Mouse (Mus musculus): ENCODE results near the gene Fam208a.

Gene Fam208a

GRCm38 (mm10) chr14:27428573-27428972 is at the start of gene Fam208a:
Gene Fam208a, plus strand, starts transcription at chr14:27428834.
- peak; percentile 84 to 94 for DNase-seq (ENCODE audit: low spot score in 2 of 2)

DNA sequence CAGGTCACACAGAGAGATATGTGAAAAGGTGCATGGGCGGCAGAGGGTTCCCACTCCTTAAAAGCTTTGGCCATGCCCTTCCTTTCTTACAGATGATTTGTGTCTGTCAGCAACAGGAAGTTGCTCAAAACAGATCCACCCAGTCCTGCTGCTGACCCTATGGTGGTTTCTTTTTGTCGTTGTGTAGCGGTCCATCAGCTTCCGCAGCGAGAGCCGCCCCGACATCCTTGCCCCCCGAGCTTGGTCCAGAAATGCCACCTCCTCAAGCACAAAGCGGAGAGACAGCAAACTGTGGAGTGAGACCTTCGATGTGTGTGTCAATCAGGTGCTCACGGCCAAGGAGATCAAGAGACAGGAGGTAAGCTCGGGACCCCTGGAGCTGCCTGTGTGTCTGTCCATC is 49.2 kb upstream of the Fam208a start:
- DNase-seq (ENCODE audit: low spot score in 2 of 2), result no peak

DNA sequence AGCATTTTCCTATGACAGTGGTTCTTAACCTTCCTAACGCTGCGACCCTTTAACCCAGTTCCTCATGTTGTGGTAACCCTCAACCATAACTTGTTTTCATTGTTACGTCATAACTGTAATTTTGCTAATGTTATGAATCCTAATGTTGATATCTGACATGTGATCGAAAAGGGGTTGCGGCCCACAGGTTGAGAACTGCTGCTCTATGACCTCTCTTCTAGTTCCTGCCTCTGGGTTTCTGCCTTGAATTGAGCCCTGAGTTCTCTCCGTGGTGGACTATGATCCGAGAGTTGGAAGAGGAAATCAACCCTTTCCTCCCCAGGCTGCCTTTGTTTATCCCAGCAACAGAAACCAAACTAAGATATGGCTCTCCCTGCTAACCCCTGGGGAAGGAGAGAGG is 47.2 kb upstream of the Fam208a start:
- no peak for DNase-seq (ENCODE audit: low spot score in 2 of 2)

DNA sequence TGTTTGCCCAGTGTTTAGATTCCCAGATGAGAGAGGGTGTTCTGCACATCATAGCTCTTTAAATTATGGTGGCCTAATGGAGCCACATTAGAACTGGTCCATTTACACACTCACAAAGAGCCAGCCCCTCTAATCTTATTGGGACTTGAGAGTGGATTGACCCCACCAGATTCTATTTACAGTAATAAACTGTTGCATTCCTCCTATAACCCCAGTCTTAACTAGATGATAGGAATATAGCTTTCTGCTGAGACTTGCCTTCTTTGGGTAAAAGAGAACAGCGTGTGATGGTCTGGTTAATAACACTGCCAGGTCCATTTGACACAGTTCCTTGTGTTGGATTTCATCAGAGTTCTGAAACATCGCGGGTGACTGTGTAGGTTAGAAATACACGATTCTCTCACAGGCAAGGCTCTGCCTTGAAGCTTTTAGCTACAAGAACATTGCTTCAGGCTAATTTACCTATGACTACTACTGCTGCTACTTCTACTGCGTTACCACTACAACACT is 45.3 kb upstream of the Fam208a start:
- no peak for DNase-seq (ENCODE audit: low spot score in 2 of 2)

- DNase-seq (ENCODE audit: low spot score in 2 of 2), result no peak
Observed at GRCm38 (mm10) chr14:27384143-27384542, 44.5 kb upstream of the Fam208a start.

GRCm38 (mm10) chr14:27388616-27389015 is 40.0 kb upstream of the Fam208a start:
- no peak for DNase-seq (ENCODE audit: low spot score in 2 of 2)

- DNase-seq (ENCODE audit: low spot score in 2 of 2), result no peak
Observed at GRCm38 (mm10) chr14:27389722-27390121, 38.9 kb upstream of the Fam208a start.

DNA sequence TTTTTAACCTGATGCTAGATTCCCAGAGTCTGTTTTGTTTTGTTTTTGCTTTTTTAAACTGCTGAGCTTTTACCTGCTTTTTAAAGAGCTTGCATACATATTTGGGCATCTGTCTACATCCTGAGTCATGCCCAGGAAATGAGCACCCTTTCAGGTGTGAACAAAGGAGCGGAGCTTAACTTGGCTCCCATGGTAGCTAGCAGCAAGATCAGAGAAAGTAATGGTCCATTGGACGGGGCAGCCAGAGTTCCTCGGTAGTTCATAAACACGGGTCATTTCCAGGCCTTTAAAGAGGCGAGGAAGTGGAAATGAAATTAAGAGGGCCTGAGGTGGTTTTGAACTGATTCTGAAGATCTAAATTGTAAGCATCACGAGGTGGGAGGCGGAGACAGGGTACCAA is 38.0 kb upstream of the Fam208a start:
- DNase-seq (ENCODE audit: low spot score in 2 of 2), result no peak

- no peak for DNase-seq (ENCODE audit: low spot score in 2 of 2)
Observed at GRCm38 (mm10) chr14:27391776-27392308, 36.8 kb upstream of the Fam208a start.

DNA sequence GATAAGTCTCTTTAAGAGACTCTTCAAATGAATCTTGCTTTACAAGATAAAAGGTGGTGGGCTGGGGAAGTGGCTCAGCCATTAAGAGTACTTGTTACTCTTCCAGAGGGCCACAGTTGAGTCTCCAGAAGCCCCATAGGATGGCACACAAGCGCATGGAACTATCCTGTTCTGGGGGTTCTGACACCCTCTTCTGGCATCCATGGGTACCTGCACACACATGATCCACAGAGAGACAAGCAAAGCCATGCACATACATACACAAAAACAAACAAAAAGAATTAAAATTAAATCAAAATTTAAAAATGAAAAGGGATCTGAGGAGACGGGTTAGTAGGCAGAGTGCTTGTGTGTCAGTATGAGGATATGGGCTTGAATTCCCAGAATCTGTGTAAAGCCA is 36.0 kb upstream of the Fam208a start:
- DNase-seq (ENCODE audit: low spot score in 2 of 2), result no peak

GRCm38 (mm10) chr14:27393806-27394205 is 34.8 kb upstream of the Fam208a start:
- DNase-seq (ENCODE audit: low spot score in 2 of 2), result no peak

GRCm38 (mm10) chr14:27396424-27396823 is 32.2 kb upstream of the Fam208a start:
- no peak for DNase-seq (ENCODE audit: low spot score in 2 of 2)

DNA sequence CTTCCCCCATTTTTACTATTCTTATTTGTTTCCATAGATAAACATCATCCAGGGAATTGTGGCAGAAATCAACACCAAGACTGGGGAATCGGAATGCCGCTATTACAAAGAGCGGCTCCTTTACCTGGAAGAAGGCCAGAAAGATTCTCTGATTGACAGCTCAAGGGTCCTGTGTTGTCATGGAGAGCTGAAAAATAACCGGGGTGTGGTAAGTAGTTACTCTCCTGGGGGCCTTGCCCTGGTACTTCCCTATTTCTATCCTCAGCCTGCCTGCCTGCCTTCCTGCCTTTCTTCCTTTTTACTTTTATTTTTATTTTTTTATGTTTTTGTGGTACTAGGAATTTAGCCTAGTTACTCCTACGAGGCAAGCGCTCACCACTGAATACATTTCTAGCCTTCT is 31.1 kb upstream of the Fam208a start:
- DNase-seq (ENCODE audit: low spot score in 2 of 2), result no peak

DNA sequence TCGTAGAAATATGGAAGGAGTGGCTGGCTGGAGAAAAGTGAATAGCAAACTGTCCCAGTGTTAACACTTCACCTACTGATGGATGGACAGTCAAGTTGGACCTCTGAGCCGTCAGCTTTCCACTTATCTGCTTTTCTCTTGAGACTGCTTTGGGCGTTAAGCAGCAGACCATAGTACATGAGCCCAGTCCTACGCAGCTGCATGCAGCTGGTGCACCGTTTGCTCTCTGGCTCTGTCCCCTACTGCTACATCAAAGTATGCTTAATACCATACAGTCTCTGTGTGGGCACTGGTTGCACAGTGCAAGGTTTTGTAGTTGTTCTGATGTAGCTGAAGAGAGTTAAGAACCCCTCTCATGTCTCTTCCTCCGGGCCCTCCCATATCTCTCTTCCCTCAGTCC is 28.1 kb upstream of the Fam208a start:
- DNase-seq (ENCODE audit: low spot score in 2 of 2), result no peak

DNA sequence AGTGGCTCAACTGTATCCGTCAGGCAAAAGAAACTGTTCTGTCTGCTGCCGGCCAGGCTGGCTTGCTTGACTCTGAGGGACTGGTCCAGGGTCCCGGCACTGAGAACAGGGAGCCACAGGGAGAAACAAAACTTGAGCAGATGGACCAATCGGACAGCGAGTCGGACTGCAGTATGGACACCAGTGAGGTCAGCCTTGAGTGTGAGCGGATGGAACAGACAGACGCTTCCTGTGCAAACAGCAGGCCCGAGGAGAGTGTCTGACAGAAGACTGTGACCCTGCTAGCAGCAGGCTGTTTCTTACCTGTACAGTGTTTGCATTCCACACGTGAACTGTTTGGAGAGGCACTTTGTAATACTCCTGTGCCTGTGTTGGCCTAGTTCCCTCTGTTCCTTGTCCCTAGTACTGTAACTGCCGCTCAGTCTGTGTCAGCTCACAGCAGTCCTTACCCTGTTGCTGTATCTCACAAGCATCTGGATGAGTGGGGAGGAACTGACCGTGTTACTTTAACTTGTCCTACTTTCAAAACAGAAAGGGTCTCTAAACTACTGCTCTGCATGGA is 26.8 kb upstream of the Fam208a start:
- no peak for DNase-seq (ENCODE audit: low spot score in 2 of 2)

- DNase-seq (ENCODE audit: low spot score in 2 of 2), result no peak
Observed at GRCm38 (mm10) chr14:27402332-27403250, 26.0 kb upstream of the Fam208a start.

- no peak for DNase-seq (ENCODE audit: low spot score in 2 of 2)
Observed at GRCm38 (mm10) chr14:27405452-27405851, 23.2 kb upstream of the Fam208a start.

- no peak for DNase-seq (ENCODE audit: low spot score in 2 of 2)
Observed at GRCm38 (mm10) chr14:27405947-27406346, 22.7 kb upstream of the Fam208a start.

- no peak for DNase-seq (ENCODE audit: low spot score in 2 of 2)
Observed at GRCm38 (mm10) chr14:27408240-27408639, 20.4 kb upstream of the Fam208a start.

GRCm38 (mm10) chr14:27409662-27410061 is 19.0 kb upstream of the Fam208a start:
- DNase-seq (ENCODE audit: low spot score in 2 of 2), result no peak

GRCm38 (mm10) chr14:27411492-27411891 is 17.1 kb upstream of the Fam208a start:
- no peak for DNase-seq (ENCODE audit: low spot score in 2 of 2)

DNA sequence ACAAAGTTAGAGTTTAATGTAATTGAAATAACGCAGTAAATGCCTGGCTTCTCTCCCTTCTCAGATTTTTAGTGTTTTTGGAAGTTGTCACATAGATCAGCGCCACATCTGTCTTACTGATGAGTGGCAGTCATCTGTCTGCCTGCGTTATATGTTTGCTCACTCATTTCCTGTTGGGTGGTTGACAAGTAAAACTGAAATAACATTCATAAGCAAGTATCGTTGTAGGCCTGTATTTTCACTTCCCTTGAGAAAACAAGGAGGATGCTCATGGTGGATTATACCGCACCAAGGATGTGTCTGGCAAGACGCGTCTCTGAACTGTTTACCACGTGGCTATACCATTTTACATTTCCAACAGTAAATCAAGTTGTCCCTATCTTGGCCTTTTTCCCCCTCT is 15.9 kb upstream of the Fam208a start:
- DNase-seq (ENCODE audit: low spot score in 2 of 2), result no peak

DNA sequence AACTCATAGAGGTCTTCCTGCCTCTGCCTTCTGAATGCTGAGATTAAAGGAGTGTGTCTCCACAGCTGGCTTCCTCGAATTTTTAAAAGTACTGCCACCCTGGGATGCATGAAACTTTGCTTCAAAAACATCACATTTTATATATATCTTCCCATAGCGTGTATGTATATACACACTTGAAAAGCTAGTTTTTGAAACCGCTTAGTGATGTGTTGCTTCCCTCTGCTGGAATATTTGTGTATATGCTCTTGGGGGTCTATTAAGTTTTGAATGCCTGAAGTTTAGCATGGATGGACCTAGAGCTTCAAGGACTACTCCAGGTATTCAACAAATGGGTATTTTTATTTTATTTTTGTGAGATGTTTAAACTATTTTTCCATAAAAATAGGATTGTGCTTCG is 14.7 kb upstream of the Fam208a start:
- DNase-seq (ENCODE audit: low spot score in 2 of 2), result no peak
